Mouse (Mus musculus): ENCODE data around the gene Gm20826. TPM values are rescaled to one million over a fixed set of nuclear protein-coding genes. Genes with fewer than 3 reads are reported as not detected.
"Not testable (repeated sequence)": the region's sequence is repeated elsewhere in the genome, so short reads cannot be mapped to it uniquely, and the experiment has no call there.

The Gm20826 gene
- under 1 TPM in 1 of 2 experiments, not detected in 1; 0.09 TPM for polyA plus RNA-seq (2017; shearing (Covaris generic))

GRCm38 (mm10) chrY:7638389-7638788 is at the start of gene Gm20826:
Gene Gm20826, minus strand, starts transcription at chrY:7638489.
- not testable (repeated sequence) for ATAC-seq

Other genes with a start within 250 kb of the Gm20826 start
- not detected for gene Gm21788, start 233.5 kb downstream of the Gm20826 start, polyA plus RNA-seq (2017; shearing (Covaris generic))
- not detected for gene Gm28576, start 84.5 kb upstream of the Gm20826 start, polyA plus RNA-seq (2017; shearing (Covaris generic))